Mouse (Mus musculus) limb, embryonic 14.5 days (tissue): Measurements from ENCODE around the gene Ddias. TPM values are rescaled to one million over a fixed set of nuclear protein-coding genes. Genes with fewer than 3 reads are reported as not detected.

Source experiments
- ATAC-seq: fragments of 200-750 bp; cut with Nextera tagmentation; 2 replicates; pipeline ENCODE4 v1.8.0; 2017; ENCODE audit warnings: low read depth, moderate number of reproducible peaks, moderate TSS enrichment; ENCODE audit not compliant: low FRiP score
- DNase-seq: peaks from one replicate; pipeline ENCODE4 v3.0.0-alpha.2; 2015; ENCODE audit warnings: low spot score
- H3K27ac ChIP-seq: fragments of 300-500 bp; sonication (generic); replicated peaks from 2 replicates; pipeline ENCODE4 v1.5.1; 2014; ENCODE audit warnings: low read depth, mild to moderate bottlenecking, low read length, moderate library complexity, mixed read lengths
- H3K27me3 ChIP-seq: fragments of 300-500 bp; sonication (generic); 2 replicates; pipeline ENCODE4 v1.6.1; 2014; ENCODE audit warnings: low read length, mixed read lengths; ENCODE audit not compliant: control insufficient read depth, insufficient read depth
- H3K36me3 ChIP-seq: fragments of 300-500 bp; sonication (generic); 2 replicates; pipeline ENCODE4 v1.6.1; 2014; ENCODE audit warnings: mild to moderate bottlenecking, low read length, moderate library complexity, mixed read lengths; ENCODE audit not compliant: control insufficient read depth, insufficient read depth
- H3K4me1 ChIP-seq: fragments of 300-500 bp; sonication (generic); 2 replicates; pipeline ENCODE4 v1.6.1; 2014; ENCODE audit warnings: antibody characterized with exemption, low read length, mixed read lengths; ENCODE audit not compliant: control insufficient read depth, insufficient read depth
- H3K4me2 ChIP-seq: fragments of 300-500 bp; sonication (generic); replicated peaks from 2 replicates; pipeline ENCODE4 v1.6.1; 2014; ENCODE audit warnings: low read depth, mild to moderate bottlenecking, low read length, moderate library complexity; ENCODE audit not compliant: severe bottlenecking
- H3K4me3 ChIP-seq: fragments of 300-500 bp; sonication (generic); replicated peaks from 2 replicates; pipeline ENCODE4 v1.5.1; 2014; ENCODE audit warnings: low read length
- H3K9ac ChIP-seq: fragments of 300-500 bp; sonication (generic); 2 replicates; pipeline ENCODE4 v1.6.1; 2014; ENCODE audit warnings: mild to moderate bottlenecking, low read depth, low read length, moderate library complexity; ENCODE audit not compliant: severe bottlenecking
- H3K9me3 ChIP-seq: fragments of 300-500 bp; sonication (generic); 2 replicates; pipeline ENCODE4 v1.6.1; 2016; ENCODE audit warnings: low read length; ENCODE audit not compliant: control insufficient read depth
- POLR2A ChIP-seq: fragments of 200-500 bp; IDR thresholded peaks from 2 replicates; pipeline ENCODE4 v1.8.0; 2012; ENCODE audit warnings: inconsistent platforms, mild to moderate bottlenecking, moderate library complexity, borderline replicate concordance; ENCODE audit not compliant: insufficient read depth, insufficient read length; ENCODE audit errors: extremely low read depth
- WGBS: fragments of 180-500 bp; shearing (Covaris S2); extraction: QIAGEN DNeasy Blood & Tissue Kit; methylation state at CpG from one replicate; pipeline ENCODE4 v1.1.7; 2014; 5-methylcytosine and 5-hydroxymethylcytosine counted together
- polyA plus RNA-seq, 2 experiments: library from polyadenylated mRNA; depleted of rRNA in 1 of 2; stranded (reverse) in 1 of 2; unstranded in 1 of 2; fragments of >200 nt; fragmentation: Nextera tagmentation in 1 of 2; extraction: Ambion mirVana in 1 of 2; gene quantifications; 2 replicates each; pipeline versions ENCODE4 v1.2.1 to v1.2.3; 2012 to 2014

Ddias gene
- polyA plus RNA-seq, 2 experiments, result 4.4 to 11.5 TPM

DNA sequence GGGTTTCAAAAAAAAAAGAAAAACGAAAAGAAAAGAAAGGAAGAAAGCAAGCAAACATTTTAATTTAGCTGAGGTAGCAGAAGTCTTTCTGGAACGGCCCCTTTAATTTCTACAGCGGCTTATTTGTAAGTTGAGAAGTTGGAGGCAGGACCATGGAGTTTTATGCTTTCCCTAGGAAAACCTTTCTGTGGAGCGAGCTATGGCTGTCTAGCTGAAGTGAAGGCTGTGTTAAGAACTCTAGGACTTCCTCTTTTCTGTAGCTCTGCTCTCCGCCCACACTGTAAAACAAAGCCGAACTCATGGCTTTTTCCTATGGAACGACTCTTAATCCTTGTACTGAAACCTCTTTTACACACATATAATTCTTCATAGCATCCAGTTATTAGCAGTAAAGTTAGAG lies 2.5 kb upstream of the Ddias start:
- WGBS, result 7% methylated on average over 7 of the region's 7 CpGs
- DNase-seq, result peak; percentile 66
- H3K27me3 ChIP-seq, result no peaks in the 10 kb centered on the region
- peak; percentile 24 for ATAC-seq
- H3K9me3 ChIP-seq, result no peaks in the 10 kb centered on the region
- H3K27ac ChIP-seq, result peak overlapping the region; percentile 40
- peak overlapping the region; percentile 71 for H3K4me2 ChIP-seq
- H3K9ac ChIP-seq, result peak overlapping the region; percentile 40
- H3K4me3 ChIP-seq, result peak overlapping the region; percentile 66
- H3K4me1 ChIP-seq, result peaks cover 16% of the 10 kb centered on the region
- 0 out of 2 replicates have a peak, but pooled peaks have one; percentile 33 for TF ChIP-seq POLR2A
- no peaks in the 10 kb centered on the region for H3K36me3 ChIP-seq

DNA sequence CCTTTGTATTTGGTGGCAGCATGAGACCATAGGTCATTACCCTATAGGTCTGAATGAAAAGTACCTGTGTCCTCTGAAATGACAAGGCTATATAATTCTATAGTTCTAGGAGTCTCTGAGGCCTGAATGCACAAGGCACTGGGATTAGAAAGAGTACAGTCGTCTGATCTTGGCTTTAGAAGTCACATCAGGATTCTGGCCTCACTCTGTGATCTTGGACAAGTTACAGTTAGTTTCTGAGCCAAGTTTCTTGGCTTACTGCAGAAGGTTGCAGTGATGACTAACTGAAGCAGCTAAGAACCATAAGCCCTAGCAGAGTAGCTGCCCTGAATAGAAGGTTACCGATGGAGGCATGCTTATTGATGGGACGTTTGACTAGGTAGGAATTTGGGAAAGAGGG lies 2.0 kb upstream of the Ddias start:
- WGBS, result 23% methylated on average over 3 of the region's 3 CpGs

DNA sequence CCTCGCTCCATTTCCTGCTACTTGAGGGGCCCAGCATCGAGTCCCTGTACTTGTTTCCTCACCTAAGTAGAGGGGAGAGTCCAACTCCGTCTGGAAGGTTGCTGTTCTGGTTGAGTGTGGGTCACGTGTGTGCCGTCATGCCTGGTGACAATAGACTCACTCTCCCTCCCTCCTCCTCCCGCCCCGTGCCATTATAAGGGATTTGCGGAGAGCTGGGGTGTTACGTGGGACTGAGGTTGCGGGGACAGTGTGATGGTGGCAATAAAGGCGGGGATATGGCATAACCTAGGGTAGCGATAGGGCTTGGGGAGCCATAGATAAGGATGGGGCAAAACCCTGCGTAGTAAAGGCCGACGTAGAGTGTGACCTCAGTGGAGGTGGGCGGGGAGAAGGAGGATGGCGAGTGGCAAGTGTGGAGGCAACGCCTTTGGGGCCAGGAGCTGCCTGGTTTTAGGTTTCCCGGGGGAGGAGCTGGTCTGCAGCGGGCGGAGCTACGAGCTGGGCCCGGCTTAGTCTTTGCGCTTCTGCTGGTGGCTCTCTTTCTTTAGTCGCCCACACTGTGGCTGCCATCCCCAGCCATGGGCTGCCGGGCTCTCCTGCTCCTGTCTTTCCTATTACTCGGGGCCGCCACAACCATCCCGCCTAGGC lies 838 bp upstream of the Ddias start:
- H3K4me3 ChIP-seq, result peak overlapping the region; percentile 66
- peaks cover 16% of the 10 kb centered on the region for H3K4me1 ChIP-seq
- peak; percentile 88 for DNase-seq
- TF ChIP-seq POLR2A, result 0 out of 2 replicates have a peak, but pooled peaks have one; percentile 20
- H3K4me2 ChIP-seq, result peak overlapping the region; percentile 71
- peak; percentile 79 for ATAC-seq
- H3K9me3 ChIP-seq, result no peaks in the 10 kb centered on the region
- peak overlapping the region; percentile 71 for H3K9ac ChIP-seq
- H3K36me3 ChIP-seq, result no peaks in the 10 kb centered on the region
- no peaks in the 10 kb centered on the region for H3K27me3 ChIP-seq
- WGBS, result 0% methylated on average over 24 of the region's 29 CpGs
- peak overlapping the region; percentile 96 for H3K27ac ChIP-seq

More for the DNA sequence above, 2.0 kb upstream of the Ddias start:
- H3K4me2 ChIP-seq, result peak overlapping the region; percentile 71
- H3K9ac ChIP-seq, result no peak overlapping the region
- peaks cover 16% of the 10 kb centered on the region for H3K4me1 ChIP-seq
- no peak for TF ChIP-seq POLR2A
- peak overlapping the region; percentile 66 for H3K4me3 ChIP-seq
- no peaks in the 10 kb centered on the region for H3K36me3 ChIP-seq
- H3K9me3 ChIP-seq, result no peaks in the 10 kb centered on the region
- ATAC-seq (no peak), DNase-seq (no peak)
- 0 out of 2 replicates have a peak overlapping the region, but pooled peaks have one; percentile 14 for H3K27ac ChIP-seq
- H3K27me3 ChIP-seq, result no peaks in the 10 kb centered on the region

DNA sequence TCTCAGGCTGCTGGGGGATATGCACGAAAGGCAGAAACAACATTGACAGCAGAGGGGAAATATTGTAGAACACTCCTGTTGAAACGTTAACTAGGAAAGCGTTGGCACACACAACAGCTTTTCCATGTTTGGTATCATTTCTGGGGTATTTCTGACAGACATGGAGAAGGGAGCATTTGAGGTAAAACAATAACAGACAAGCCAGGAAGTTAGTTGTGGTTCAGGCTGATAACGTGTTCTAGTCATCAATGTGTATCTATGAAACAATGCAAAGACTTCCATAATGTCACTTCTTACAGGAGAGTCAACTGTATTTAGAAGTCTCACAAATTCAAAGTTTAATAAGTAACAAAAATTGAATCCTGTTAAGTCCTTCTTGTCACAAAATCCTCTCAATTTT lies 2.5 kb downstream of the Ddias start:
- no peak for TF ChIP-seq POLR2A
- Histone ChIP-seq H3K9me3 (no peaks in the 10 kb centered on the region), H3K4me2 (no peak overlapping the region), H3K4me1 (peaks cover 12% of the 10 kb centered on the region), H3K27ac (no peak overlapping the region), H3K27me3 (no peaks in the 10 kb centered on the region), H3K4me3 (no peak overlapping the region), H3K9ac (no peak overlapping the region), H3K36me3 (no peaks in the 10 kb centered on the region)
- WGBS, result 92% methylated on average over 4 of the region's 4 CpGs
- DNase-seq (no peak), ATAC-seq (no peak)

DNA sequence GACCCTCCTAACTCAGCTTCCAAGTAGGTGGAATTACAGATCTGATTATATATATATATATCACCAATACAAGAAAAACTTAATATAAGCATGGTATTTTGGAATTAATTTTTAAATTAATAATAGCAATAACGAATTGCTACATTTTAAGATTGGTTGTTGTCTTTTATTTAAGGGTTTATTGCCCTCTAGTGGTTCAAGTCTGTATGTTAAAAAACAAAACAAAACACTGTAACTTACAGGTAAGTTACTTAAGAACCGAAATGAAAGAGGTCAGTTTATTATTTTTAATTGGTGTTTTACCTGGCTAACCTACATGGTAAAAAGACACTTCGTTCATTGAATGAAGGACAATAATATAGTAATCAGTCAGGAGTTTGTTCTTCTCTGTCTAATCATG lies 3.9 kb downstream of the Ddias start:
- TF ChIP-seq POLR2A, result no peak
- ATAC-seq (no peak), DNase-seq (no peak)
- no peak overlapping the region for H3K27ac ChIP-seq
- no peak overlapping the region for H3K4me2 ChIP-seq
- 0 out of 2 replicates have a peak, but pooled peaks cover 2% of the 10 kb centered on the region for H3K36me3 ChIP-seq
- H3K27me3 ChIP-seq, result no peaks in the 10 kb centered on the region
- WGBS, result 72% methylated on average over 3 of the region's 3 CpGs
- H3K4me1 ChIP-seq, result 0 out of 2 replicates have a peak, but pooled peaks cover 4% of the 10 kb centered on the region
- no peak overlapping the region for H3K4me3 ChIP-seq
- H3K9ac ChIP-seq, result no peak overlapping the region
- no peaks in the 10 kb centered on the region for H3K9me3 ChIP-seq

DNA sequence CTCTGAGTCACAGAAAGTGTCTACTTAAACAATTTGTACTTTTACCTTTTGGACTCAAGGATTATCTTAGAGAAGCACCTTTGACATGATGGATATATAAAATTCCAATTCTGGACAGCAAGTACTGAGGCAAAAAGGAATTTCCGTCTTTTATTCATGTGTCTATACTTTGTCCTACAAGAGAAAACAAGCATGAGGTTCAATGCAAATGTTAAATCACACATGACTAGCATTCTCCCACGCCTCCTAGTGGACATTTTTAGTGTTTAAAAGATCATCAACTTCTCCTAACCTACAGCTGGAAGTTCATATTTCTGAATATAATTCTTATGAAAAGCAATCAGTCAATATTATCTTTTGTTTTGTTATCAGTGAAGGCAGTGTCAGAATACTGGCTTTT lies 7.5 kb downstream of the Ddias start:
- DNase-seq (peak; percentile 90), ATAC-seq (no peak)
- Histone ChIP-seq H3K36me3 (0 out of 2 replicates have a peak, but pooled peaks cover 6% of the 10 kb centered on the region), H3K27ac (no peak overlapping the region), H3K4me1 (no peaks in the 10 kb centered on the region), H3K27me3 (no peaks in the 10 kb centered on the region), H3K4me3 (no peak overlapping the region), H3K9me3 (no peaks in the 10 kb centered on the region), H3K4me2 (no peak overlapping the region), H3K9ac (no peak overlapping the region)
- no peak for TF ChIP-seq POLR2A
- WGBS, result 37% methylated on average over 2 of the region's 2 CpGs
